Mouse (Mus musculus): ENCODE results near the gene Bsn. TPM values are rescaled to one million over a fixed set of nuclear protein-coding genes. Genes with fewer than 3 reads are reported as not detected.
"Not testable (repeated sequence)": the region's sequence is repeated elsewhere in the genome, so short reads cannot be mapped to it uniquely, and the experiment has no call there.

Gene Bsn
- total and polyA plus RNA-seq, 2 experiments from 2014 or later = 0.03 to 0.42 TPM

GRCm38 (mm10) chr9:108137523-108137922 is 52.7 kb downstream of the Bsn start:
- Histone ChIP-seq H3K4me3 (ENCODE audit: low read depth, low read length) (0 out of 2 replicates have a peak overlapping the region, but pooled peaks have one; percentile 9), H3K27ac (ENCODE audit: low read depth) (no peak overlapping the region), H3K27me3 (ENCODE audit: control insufficient read depth, insufficient read depth, low read length) (0 out of 2 replicates have a peak, but pooled peaks cover 3% of the 10 kb centered on the region), H3K4me2 (ENCODE audit: low read depth, low read length) (peak overlapping the region; percentile 44), H3K36me3 (replicated peaks; ENCODE audit: control insufficient read depth, insufficient read depth, low read length) (no peaks in the 10 kb centered on the region), H3K9ac (replicated peaks; ENCODE audit: low read depth, low read length) (no peak overlapping the region), H3K9me3 (replicated peaks; ENCODE audit: control insufficient read depth, low read length) (no peaks in the 10 kb centered on the region), H3K4me1 (ENCODE audit: control insufficient read depth, insufficient read depth) (peaks cover 7% of the 10 kb centered on the region; the same call in 1 of the 2 replicates)
- no peak for TF ChIP-seq EP300 (IDR thresholded peaks at IDR 0.05; ENCODE audit: low read depth)
- TF ChIP-seq CTCF (IDR thresholded peaks at IDR 0.05; ENCODE audit: low read depth) = no peak
- ATAC-seq (ENCODE audit: insufficient read depth, low read depth) = peak; percentile 41
- WGBS = 10% methylated on average over 17 of the region's 17 CpGs
- DNase-seq (ENCODE audit: low spot score) = no peak

- Histone ChIP-seq H3K9ac (replicated peaks; ENCODE audit: low read depth, low read length) (no peak overlapping the region), H3K27ac (ENCODE audit: low read depth) (no peak overlapping the region), H3K27me3 (ENCODE audit: control insufficient read depth, insufficient read depth, low read length) (0 out of 2 replicates have a peak, but pooled peaks cover 3% of the 10 kb centered on the region), H3K4me3 (ENCODE audit: low read depth, low read length) (0 out of 2 replicates have a peak overlapping the region, but pooled peaks have one; percentile 9), H3K4me1 (ENCODE audit: control insufficient read depth, insufficient read depth) (peaks cover 7% of the 10 kb centered on the region; the same call in 1 of the 2 replicates), H3K9me3 (replicated peaks; ENCODE audit: control insufficient read depth, low read length) (no peaks in the 10 kb centered on the region), H3K36me3 (replicated peaks; ENCODE audit: control insufficient read depth, insufficient read depth, low read length) (no peaks in the 10 kb centered on the region), H3K4me2 (ENCODE audit: low read depth, low read length) (peak overlapping the region; percentile 44)
- DNase-seq (ENCODE audit: low spot score) (no peak), ATAC-seq (ENCODE audit: insufficient read depth, low read depth) (0 out of 2 replicates have a peak, but pooled peaks have one; percentile 4)
- TF ChIP-seq CTCF (IDR thresholded peaks at IDR 0.05; ENCODE audit: low read depth) = no peak
- TF ChIP-seq EP300 (IDR thresholded peaks at IDR 0.05; ENCODE audit: low read depth) = no peak
- 50% methylated on average over 6 of the region's 6 CpGs for WGBS
Observed at GRCm38 (mm10) chr9:108136930-108137462, 53.2 kb downstream of the Bsn start.

GRCm38 (mm10) chr9:108136225-108136624 is 54.0 kb downstream of the Bsn start:
- Histone ChIP-seq H3K36me3 (replicated peaks; ENCODE audit: control insufficient read depth, insufficient read depth, low read length) (no peaks in the 10 kb centered on the region), H3K4me1 (ENCODE audit: control insufficient read depth, insufficient read depth) (peaks cover 7% of the 10 kb centered on the region; the same call in 1 of the 2 replicates), H3K4me2 (ENCODE audit: low read depth, low read length) (no peak overlapping the region), H3K4me3 (ENCODE audit: low read depth, low read length) (no peak overlapping the region), H3K27me3 (ENCODE audit: control insufficient read depth, insufficient read depth, low read length) (0 out of 2 replicates have a peak, but pooled peaks cover 3% of the 10 kb centered on the region), H3K27ac (ENCODE audit: low read depth) (no peak overlapping the region), H3K9ac (replicated peaks; ENCODE audit: low read depth, low read length) (no peak overlapping the region), H3K9me3 (replicated peaks; ENCODE audit: control insufficient read depth, low read length) (no peaks in the 10 kb centered on the region)
- WGBS = 61% methylated on average over 1 of the region's 1 CpGs
- ATAC-seq (ENCODE audit: insufficient read depth, low read depth) (no peak), DNase-seq (ENCODE audit: low spot score) (no peak)
- TF ChIP-seq EP300 (IDR thresholded peaks at IDR 0.05; ENCODE audit: low read depth) = no peak
- peak; percentile 47 for TF ChIP-seq CTCF (IDR thresholded peaks at IDR 0.05; ENCODE audit: low read depth)

- H3K4me1 ChIP-seq (ENCODE audit: control insufficient read depth, insufficient read depth) = not testable (repeated sequence)
Observed at GRCm38 (mm10) chr9:108135679-108136078, 54.5 kb downstream of the Bsn start.

GRCm38 (mm10) chr9:108133478-108133877 is 56.7 kb downstream of the Bsn start:
- Histone ChIP-seq H3K4me1 (ENCODE audit: control insufficient read depth, insufficient read depth) (peaks cover 7% of the 10 kb centered on the region; the same call in 1 of the 2 replicates), H3K27me3 (ENCODE audit: control insufficient read depth, insufficient read depth, low read length) (0 out of 2 replicates have a peak, but pooled peaks cover 3% of the 10 kb centered on the region), H3K9me3 (replicated peaks; ENCODE audit: control insufficient read depth, low read length) (no peaks in the 10 kb centered on the region), H3K4me3 (ENCODE audit: low read depth, low read length) (no peak overlapping the region), H3K9ac (replicated peaks; ENCODE audit: low read depth, low read length) (no peak overlapping the region), H3K27ac (ENCODE audit: low read depth) (no peak overlapping the region), H3K4me2 (ENCODE audit: low read depth, low read length) (no peak overlapping the region), H3K36me3 (replicated peaks; ENCODE audit: control insufficient read depth, insufficient read depth, low read length) (no peaks in the 10 kb centered on the region)
- ATAC-seq (ENCODE audit: insufficient read depth, low read depth) (no peak), DNase-seq (ENCODE audit: low spot score) (no peak)
- TF ChIP-seq CTCF (IDR thresholded peaks at IDR 0.05; ENCODE audit: low read depth) (no peak), EP300 (IDR thresholded peaks at IDR 0.05; ENCODE audit: low read depth) (no peak)
- 72% methylated on average over 1 of the region's 1 CpGs for WGBS

More at GRCm38 (mm10) chr9:108135679-108136078, 54.5 kb downstream of the Bsn start:
- not testable (repeated sequence) for H3K9ac ChIP-seq (replicated peaks; ENCODE audit: low read depth, low read length); ATAC-seq (ENCODE audit: insufficient read depth, low read depth); H3K9me3 ChIP-seq (replicated peaks; ENCODE audit: control insufficient read depth, low read length); H3K4me3 ChIP-seq (ENCODE audit: low read depth, low read length); DNase-seq (ENCODE audit: low spot score); H3K4me2 ChIP-seq (ENCODE audit: low read depth, low read length); H3K36me3 ChIP-seq (replicated peaks; ENCODE audit: control insufficient read depth, insufficient read depth, low read length); H3K27me3 ChIP-seq (ENCODE audit: control insufficient read depth, insufficient read depth, low read length); H3K27ac ChIP-seq (ENCODE audit: low read depth)
- 89% methylated on average over 3 of the region's 3 CpGs for WGBS

GRCm38 (mm10) chr9:108132373-108132772 is 57.8 kb downstream of the Bsn start:
- WGBS = 90% methylated on average over 3 of the region's 3 CpGs
- Histone ChIP-seq H3K36me3 (replicated peaks; ENCODE audit: control insufficient read depth, insufficient read depth, low read length) (no peaks in the 10 kb centered on the region), H3K27ac (ENCODE audit: low read depth) (no peak overlapping the region), H3K9me3 (replicated peaks; ENCODE audit: control insufficient read depth, low read length) (no peaks in the 10 kb centered on the region), H3K4me3 (ENCODE audit: low read depth, low read length) (no peak overlapping the region), H3K4me1 (ENCODE audit: control insufficient read depth, insufficient read depth) (peaks cover 3% of the 10 kb centered on the region; the same call in 1 of the 2 replicates), H3K4me2 (ENCODE audit: low read depth, low read length) (no peak overlapping the region), H3K9ac (replicated peaks; ENCODE audit: low read depth, low read length) (no peak overlapping the region), H3K27me3 (ENCODE audit: control insufficient read depth, insufficient read depth, low read length) (no peaks in the 10 kb centered on the region)
- ATAC-seq (ENCODE audit: insufficient read depth, low read depth) (no peak), DNase-seq (ENCODE audit: low spot score) (no peak)
- TF ChIP-seq EP300 (IDR thresholded peaks at IDR 0.05; ENCODE audit: low read depth) (no peak), CTCF (IDR thresholded peaks at IDR 0.05; ENCODE audit: low read depth) (no peak)
